Mouse (Mus musculus) bone marrow, adult 2 months (tissue): Measurements from ENCODE around the gene Olfr6. TPM values are rescaled to one million over a fixed set of nuclear protein-coding genes. Genes with fewer than 3 reads are reported as not detected.
"Not testable (repeated sequence)": the region's sequence is repeated elsewhere in the genome, so short reads cannot be mapped to it uniquely, and the experiment has no call there.

ENCODE experiments used
- H3K27ac ChIP-seq: fragments of 200-500 bp; 2 replicates; pipeline ENCODE4 v1.5.1; 2012; ENCODE audit warnings: low read depth, mild to moderate bottlenecking, control low read depth, inconsistent platforms, low read length; ENCODE audit not compliant: control insufficient read depth, poor library complexity, insufficient read depth
- H3K4me1 ChIP-seq: fragments of 200-500 bp; 2 replicates; pipeline ENCODE4 v1.6.1; 2011; ENCODE audit warnings: low read length; ENCODE audit not compliant: control insufficient read depth, insufficient read depth
- H3K4me3 ChIP-seq: fragments of 200-500 bp; replicated peaks from 2 replicates; pipeline ENCODE3; 2011; ENCODE audit warnings: mild to moderate bottlenecking, low read depth, low read length, control low read depth; ENCODE audit not compliant: control insufficient read depth
- CTCF ChIP-seq: fragments of 200-500 bp; IDR thresholded peaks from 2 replicates; pipeline ENCODE4 v1.5.1; 2011; ENCODE audit warnings: low read length, control low read depth; ENCODE audit not compliant: control insufficient read depth, insufficient read depth
- POLR2A ChIP-seq: fragments of 200-500 bp; IDR thresholded peaks from 2 replicates; pipeline ENCODE4 v1.6.1; 2011; ENCODE audit warnings: low read depth, mild to moderate bottlenecking, control low read depth, low read length, borderline replicate concordance; ENCODE audit not compliant: control insufficient read depth
- WGBS: fragments of 180-500 bp; shearing (Covaris S2); methylation state at CpG from one replicate; pipeline ENCODE4 v1.1.7; 2018; 5-methylcytosine and 5-hydroxymethylcytosine counted together
- polyA plus RNA-seq: library from polyadenylated mRNA; stranded (reverse); fragments of >200 nt; gene quantifications from 2 replicates; pipeline ENCODE4 v1.2.4, GENCODE M21; 2011; ENCODE audit warnings: low replicate concordance; ENCODE audit not compliant: missing spikeins, insufficient read depth, insufficient read length

The Olfr6 gene
- polyA plus RNA-seq: 0.29 TPM in 1 of 2 replicates, not detected in the other

GRCm38 (mm10) chr7:106963837-106964236, at the start of gene Olfr6:
TSS of gene Olfr6 (minus strand) at chr7:106963937.
- 74% methylated on average over 1 of the region's 1 CpGs for WGBS
- H3K4me1 ChIP-seq: no peaks in the 10 kb centered on the region
- TF ChIP-seq CTCF (no peak), POLR2A (no peak)
- H3K4me3 ChIP-seq: no peak within 1 kb of the TSS
- no peak within 1 kb of the TSS for H3K27ac ChIP-seq

- TF ChIP-seq POLR2A (no peak), CTCF (no peak)
- H3K27ac ChIP-seq: no peak within 1 kb of the TSS
- H3K4me1 ChIP-seq: no peaks in the 10 kb centered on the region
- no peak within 1 kb of the TSS for H3K4me3 ChIP-seq
- 49% methylated on average over 1 of the region's 1 CpGs for WGBS
These were observed 42.2 kb upstream of the Olfr6 start, which contains the start of gene Olfr2 for GRCm38 (mm10) chr7:107005972-107006371. TSS of gene Olfr2 (minus strand) at chr7:107006072.

DNA sequence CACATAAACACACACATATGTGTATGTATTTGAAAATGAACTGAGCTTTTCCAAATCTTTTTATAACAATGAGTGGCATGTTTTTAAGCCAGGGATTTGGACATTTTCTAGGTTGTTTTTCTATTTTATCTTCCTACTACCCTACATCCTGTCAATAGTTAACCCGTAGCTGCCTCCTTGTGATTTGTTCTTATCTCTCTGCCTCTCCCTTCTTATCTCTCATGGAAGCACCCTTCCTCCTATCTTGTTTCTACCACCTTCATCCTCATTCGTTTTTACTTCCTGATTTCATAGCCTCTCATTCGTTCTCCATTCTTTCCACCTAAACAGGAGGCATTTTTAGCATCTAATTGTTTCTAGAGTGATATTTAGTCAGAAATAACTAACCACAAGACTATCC, 40.4 kb upstream of the Olfr6 start:
- Histone ChIP-seq H3K27ac (no peak overlapping the region), H3K4me1 (no peaks in the 10 kb centered on the region), H3K4me3 (no peak overlapping the region)
- no peak for TF ChIP-seq CTCF
- no peak for TF ChIP-seq POLR2A
- 23% methylated on average over 3 of the region's 3 CpGs for WGBS

DNA sequence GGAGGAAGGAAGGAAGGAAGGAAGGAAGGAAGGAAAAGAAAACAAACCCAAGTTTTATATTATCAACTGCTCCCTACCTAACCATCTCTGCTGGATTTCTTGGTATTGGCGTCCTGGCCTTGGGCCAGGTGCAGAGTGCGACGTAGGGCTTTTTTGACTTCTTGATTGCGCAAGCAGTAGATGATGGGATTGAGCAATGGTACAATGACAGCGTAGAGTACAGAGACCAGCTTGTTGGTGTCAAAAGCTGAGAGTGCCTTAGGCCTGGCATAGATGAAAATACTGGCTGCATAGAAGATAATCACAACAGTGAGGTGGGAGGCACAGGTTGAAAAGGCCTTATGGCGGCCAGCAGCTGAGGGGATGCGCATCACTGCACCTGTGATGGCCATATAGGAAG, 37.1 kb upstream of the Olfr6 start:
- 59% methylated on average over 7 of the region's 7 CpGs for WGBS
- TF ChIP-seq CTCF (no peak), POLR2A (no peak)
- Histone ChIP-seq H3K4me1 (no peaks in the 10 kb centered on the region), H3K27ac (no peak overlapping the region), H3K4me3 (no peak overlapping the region)

DNA sequence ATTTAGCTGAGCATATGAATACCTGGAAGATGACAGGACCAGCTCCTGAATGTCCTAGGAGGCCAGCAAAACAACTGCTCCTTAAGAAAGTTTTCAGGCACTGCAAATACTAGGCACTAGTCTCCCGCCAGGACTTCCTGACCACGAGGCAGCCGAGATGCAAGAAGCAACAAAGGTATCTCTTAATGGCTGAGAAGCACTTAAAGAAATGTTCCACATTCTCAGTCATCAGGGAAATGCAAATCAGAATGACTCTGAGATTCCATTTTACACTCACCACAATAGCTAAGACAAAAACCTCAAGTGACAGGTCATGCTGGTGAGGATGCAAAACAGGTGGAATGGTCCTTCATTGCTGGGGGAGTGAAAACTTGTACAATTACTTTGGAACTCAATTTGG, 21.5 kb upstream of the Olfr6 start:
- H3K27ac ChIP-seq: no peak overlapping the region
- 85% methylated on average over 3 of the region's 3 CpGs for WGBS
- no peak overlapping the region for H3K4me3 ChIP-seq
- TF ChIP-seq POLR2A (no peak), CTCF (no peak)
- H3K4me1 ChIP-seq: no peaks in the 10 kb centered on the region

DNA sequence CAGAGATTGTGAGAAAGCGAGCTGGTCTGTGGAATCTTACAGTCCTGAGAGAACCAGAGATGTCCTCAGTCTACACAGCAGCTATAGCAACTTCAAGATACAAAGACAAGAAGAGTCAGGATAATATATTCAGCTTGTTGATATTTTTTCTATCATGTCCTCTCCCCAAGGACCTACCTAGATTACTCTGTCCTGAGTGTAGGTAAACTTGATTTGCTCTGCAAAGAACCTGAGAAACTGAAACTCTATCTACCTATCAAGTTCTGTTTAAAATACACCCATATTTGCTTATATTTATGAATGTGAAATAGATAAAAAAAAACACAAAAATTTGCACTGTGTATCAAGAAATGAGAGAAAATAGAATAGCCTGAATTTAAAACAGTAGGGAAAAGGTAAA, 11.6 kb upstream of the Olfr6 start, which contains the start of gene Olfr711:
Olfr711 (minus strand) TSS at position 101 of the 400 bp plus-strand sequence.
- Histone ChIP-seq H3K4me3 (no peak within 1 kb of the TSS), H3K4me1 (no peaks in the 10 kb centered on the region), H3K27ac (no peak within 1 kb of the TSS)
- TF ChIP-seq CTCF (no peak), POLR2A (no peak)
- WGBS: 62% methylated on average over 1 of the region's 1 CpGs

GRCm38 (mm10) chr7:106967503-106967902, 3.8 kb upstream of the Olfr6 start:
- H3K4me1 ChIP-seq, H3K27ac ChIP-seq, H3K4me3 ChIP-seq: not testable (repeated sequence)

- Histone ChIP-seq H3K4me3 (no peak within 1 kb of the TSS), H3K4me1 (no peaks in the 10 kb centered on the region), H3K27ac (no peak within 1 kb of the TSS)
- WGBS: 76% methylated on average over 3 of the region's 3 CpGs
- TF ChIP-seq CTCF: no peak
- TF ChIP-seq POLR2A: no peak
These were observed 15.5 kb downstream of the Olfr6 start, which contains the start of gene Olfr710 for GRCm38 (mm10) chr7:106948212-106948611. TSS of gene Olfr710 (minus strand) at chr7:106948312.

DNA sequence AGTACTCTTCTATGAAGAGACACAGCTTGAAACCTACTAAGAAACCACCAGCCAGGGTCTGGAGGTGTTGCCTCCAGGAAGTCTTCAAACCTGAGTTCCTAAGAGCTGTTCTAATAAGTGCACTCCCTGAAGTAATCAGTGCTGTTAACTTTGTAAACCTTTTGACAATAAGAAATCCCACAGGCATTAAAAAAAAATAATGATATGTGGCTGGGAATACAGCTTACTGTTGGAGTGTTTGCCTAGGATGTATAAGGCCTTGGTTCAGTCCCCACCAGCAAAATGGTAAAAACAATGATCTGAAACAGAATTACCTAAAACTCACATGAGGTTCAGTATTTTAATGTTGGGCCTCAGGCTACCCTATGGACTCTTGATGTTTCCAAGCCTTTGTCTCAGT, 31.6 kb downstream of the Olfr6 start, which contains the start of gene Olfr709-ps1:
Olfr709-ps1 (minus strand) TSS at position 101 of the 400 bp plus-strand sequence.
- H3K27ac ChIP-seq: no peak within 1 kb of the TSS
- no peak within 1 kb of the TSS for H3K4me3 ChIP-seq
- no peaks in the 10 kb centered on the region for H3K4me1 ChIP-seq
- TF ChIP-seq POLR2A (no peak), CTCF (no peak)

DNA sequence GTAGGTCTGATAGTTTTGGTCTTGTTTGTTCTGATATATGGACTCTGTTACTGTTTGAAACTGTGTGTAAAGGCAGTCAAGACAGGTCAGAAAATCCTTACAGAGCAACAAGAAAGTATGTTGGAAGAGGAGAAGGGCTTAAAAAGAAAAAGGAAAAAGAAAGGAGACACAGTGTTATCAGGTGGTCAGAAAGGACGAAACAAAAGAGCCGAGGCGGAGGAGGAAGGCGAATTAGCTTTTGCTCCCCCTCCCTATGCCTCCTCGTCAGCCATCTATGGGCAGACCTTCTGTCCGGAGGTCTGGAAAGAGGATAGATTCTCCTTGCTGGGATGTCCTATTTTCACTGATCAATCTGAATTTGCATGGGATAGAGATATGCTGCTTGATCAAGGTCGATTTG, 42.8 kb downstream of the Olfr6 start:
- not testable (repeated sequence) for H3K27ac ChIP-seq, H3K4me3 ChIP-seq
- 78% methylated on average over 7 of the region's 7 CpGs for WGBS

More for the DNA sequence above, 42.8 kb downstream of the Olfr6 start:
- not testable (repeated sequence) for H3K4me1 ChIP-seq
